8 mouse cellular contexts compared by ENCODE assay signal in genomic region chr4:143211584-143212340, GRCm38 (mm10). TPM values are rescaled to one million over a fixed set of nuclear protein-coding genes. Genes with fewer than 3 reads are reported as not detected.
A peak's percentile ranks its signal among the peaks of the same experiment; 100 is the strongest.
DNase-seq lines count a peak whose midpoint lies in the region; ATAC-seq lines count a peak whose summit lies in the region.

No protein-coding gene starts in this region.

- H3K4me2 ChIP-seq in forebrain, embryonic 16.5 days (ENCODE audit: low read length): peak overlapping the region; percentile 88
- peak overlapping the region; percentile 64 for H3K4me2 ChIP-seq in hindbrain, embryonic 15.5 days

- H3K27ac ChIP-seq in forebrain, embryonic 16.5 days (ENCODE audit: low read length): peak overlapping the region; percentile 92
- H3K27ac ChIP-seq in hindbrain, embryonic 15.5 days (replicated peaks): peak overlapping the region; percentile 95

- peak overlapping the region; percentile 91 for H3K4me3 ChIP-seq in forebrain, embryonic 16.5 days (replicated peaks; ENCODE audit: low read length)
- peak overlapping the region; percentile 91 for H3K4me3 ChIP-seq in hindbrain, embryonic 15.5 days

- H3K27me3 ChIP-seq in forebrain, embryonic 16.5 days (replicated peaks; ENCODE audit: control insufficient read depth, insufficient read depth, low read length): no peaks in the 10 kb centered on the region
- H3K27me3 ChIP-seq in hindbrain, embryonic 15.5 days: no peaks in the 10 kb centered on the region

- peaks cover 14% of the 10 kb centered on the region for H3K4me1 ChIP-seq in forebrain, embryonic 16.5 days (replicated peaks; ENCODE audit: control insufficient read depth, insufficient read depth, low read length)
- peaks cover 27% of the 10 kb centered on the region for H3K4me1 ChIP-seq in hindbrain, embryonic 15.5 days (replicated peaks)

- 7% methylated on average over 43 of the region's 43 CpGs for WGBS in forebrain, embryonic 16.5 days
- WGBS in hindbrain, embryonic 15.5 days: 6% methylated on average over 43 of the region's 43 CpGs

- H3K36me3 ChIP-seq in forebrain, embryonic 16.5 days (ENCODE audit: control insufficient read depth, insufficient read depth): no peaks in the 10 kb centered on the region
- H3K36me3 ChIP-seq in hindbrain, embryonic 15.5 days: no peaks in the 10 kb centered on the region

- no peaks in the 10 kb centered on the region for H3K9me3 ChIP-seq in forebrain, embryonic 16.5 days (ENCODE audit: control insufficient read depth, low read length)
- no peaks in the 10 kb centered on the region for H3K9me3 ChIP-seq in hindbrain, embryonic 15.5 days

- DNase-seq in left cerebral cortex, adult 18-20 months (ENCODE audit: low spot score in 2 of 2): peak; percentile 20 to 36
- no peak for DNase-seq in left cerebral cortex, adult 11 months (ENCODE audit: low spot score)
- peak; percentile 43 to 62 for DNase-seq in cerebellum, adult 18-20 months
- DNase-seq in left cerebral cortex, adult 9 months (ENCODE audit: low spot score in 2 of 2): peak; percentile 18 to 46
- DNase-seq in skeletal muscle tissue, adult 2 months (ENCODE audit: low read depth, low spot score): peak; percentile 18

- ATAC-seq in forebrain, embryonic 16.5 days: peak; percentile 73
- ATAC-seq in hindbrain, embryonic 15.5 days (ENCODE audit: low FRiP score, low read depth): peak; percentile 75
- ATAC-seq in megakaryocyte progenitor cell, adult 5-6 weeks (replicated peaks; ENCODE audit: poor library complexity): peak; percentile 32

- peak overlapping the region; percentile 96 for H3K9ac ChIP-seq in forebrain, embryonic 16.5 days (replicated peaks; ENCODE audit: low read depth, low read length)
- peak overlapping the region; percentile 94 for H3K9ac ChIP-seq in hindbrain, embryonic 15.5 days

RNA-seq across cellular contexts. Expression of gene Prdm2, which starts 1.0 kb away (rescaled TPM):
- total RNA-seq in left cerebral cortex, adult 18-20 months (2021): 10 to 100 TPM; 44.1 to 45.1 TPM
- 18.1 and 19.4 TPM in 2 replicates for polyA plus RNA-seq in forebrain, embryonic 16.5 days (2015; fragmentation: Nextera tagmentation; extraction: Ambion mirVana)
- polyA plus RNA-seq in hindbrain, embryonic 15.5 days (2015; fragmentation: Nextera tagmentation; extraction: Ambion mirVana): 12.7 and 14.0 TPM in 2 replicates
- total RNA-seq in megakaryocyte progenitor cell, adult 5-6 weeks (2015): 16.1 and 16.5 TPM in 2 replicates
- total RNA-seq in megakaryocyte progenitor cell, adult 5-6 weeks (2017): 9.5 and 12.5 TPM in 2 replicates
